Mouse (Mus musculus) cerebellum, postnatal 36 days (tissue): Measurements from ENCODE around the gene Ubtd1.

Experiments used
- DNase-seq, 2 experiments: peaks; one replicate each; pipeline ENCODE4 v3.0.0; 2021 to 2022; ENCODE audit warnings: mixed read lengths in 2 of 2

Ubtd1 gene

DNA sequence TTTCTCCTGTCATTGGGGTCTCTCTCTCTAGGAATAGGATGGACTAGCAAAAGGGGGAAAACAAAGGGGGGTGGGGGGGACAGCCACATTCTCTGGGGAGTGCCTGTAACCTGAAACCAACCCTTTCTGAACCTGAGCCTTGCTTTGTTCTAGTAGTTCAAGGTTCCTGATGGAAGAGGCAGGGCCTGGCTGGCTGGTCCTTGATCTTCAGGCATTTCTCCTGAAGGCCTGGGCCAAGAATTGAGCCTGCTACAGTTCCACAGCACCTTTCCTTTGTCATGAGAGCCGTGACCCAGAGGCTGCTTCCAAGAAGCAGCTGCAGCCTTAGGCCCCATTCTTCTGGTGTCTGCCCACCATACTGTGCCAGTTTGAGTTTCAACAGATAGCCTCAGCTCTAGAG, 13.9 kb downstream of the Ubtd1 start:
- no peak for DNase-seq

DNA sequence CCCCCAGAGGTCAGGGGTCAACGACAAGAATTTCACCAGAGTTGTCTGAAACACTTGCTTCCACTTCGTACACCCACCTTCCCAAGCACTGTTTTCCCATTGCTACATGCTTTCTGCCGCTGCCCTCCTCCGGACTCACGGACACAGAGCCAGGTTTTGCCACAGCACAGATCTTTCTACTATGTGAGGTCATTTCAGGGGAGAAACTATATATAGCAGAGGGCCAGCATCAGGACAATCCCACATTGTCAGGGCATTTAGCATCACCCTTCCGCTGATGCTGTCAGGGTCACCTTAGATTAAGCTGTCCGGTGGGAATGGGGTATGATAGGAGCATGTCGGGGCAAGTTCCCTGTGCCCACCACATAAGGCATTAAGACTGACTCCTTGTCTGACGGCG, 15.5 kb downstream of the Ubtd1 start:
- DNase-seq = no peak

DNA sequence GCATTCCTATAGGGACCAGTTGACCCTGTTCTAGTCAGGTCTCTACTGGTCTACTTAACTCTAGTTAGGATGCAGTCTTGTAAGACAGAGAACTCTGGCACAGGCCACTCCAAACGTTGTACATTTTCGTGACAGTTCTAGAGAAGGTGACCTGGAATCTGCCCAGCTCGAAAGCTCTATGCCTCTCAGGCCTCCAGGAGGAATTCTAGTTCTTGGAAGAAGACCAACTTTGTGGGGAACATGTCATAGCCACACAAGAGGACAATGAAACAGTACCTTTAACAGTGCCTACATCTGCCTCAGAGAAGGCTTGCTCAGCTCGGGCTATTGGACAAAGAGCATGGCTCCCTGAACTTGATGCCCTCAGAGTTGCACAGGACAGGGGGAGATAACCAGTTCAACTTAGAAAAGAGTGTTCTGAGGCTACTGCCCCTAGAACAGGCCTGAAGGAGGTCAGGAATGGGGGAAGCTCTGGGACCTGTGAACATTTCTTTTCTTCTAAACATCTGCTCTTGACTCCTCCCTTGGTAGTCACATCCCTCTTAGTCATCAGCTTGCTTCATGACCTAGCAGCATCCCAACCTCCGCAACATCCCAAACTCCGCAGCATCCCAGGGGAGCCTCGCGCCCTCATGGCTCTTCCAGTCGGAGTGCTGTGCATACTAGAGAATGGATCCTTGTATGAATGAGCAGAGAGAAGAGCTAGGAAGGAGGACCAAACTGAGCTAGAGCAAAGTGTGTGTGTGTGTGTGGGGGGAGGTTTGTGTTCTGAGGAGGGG, 17.4 kb downstream of the Ubtd1 start:
- DNase-seq = no peak

DNA sequence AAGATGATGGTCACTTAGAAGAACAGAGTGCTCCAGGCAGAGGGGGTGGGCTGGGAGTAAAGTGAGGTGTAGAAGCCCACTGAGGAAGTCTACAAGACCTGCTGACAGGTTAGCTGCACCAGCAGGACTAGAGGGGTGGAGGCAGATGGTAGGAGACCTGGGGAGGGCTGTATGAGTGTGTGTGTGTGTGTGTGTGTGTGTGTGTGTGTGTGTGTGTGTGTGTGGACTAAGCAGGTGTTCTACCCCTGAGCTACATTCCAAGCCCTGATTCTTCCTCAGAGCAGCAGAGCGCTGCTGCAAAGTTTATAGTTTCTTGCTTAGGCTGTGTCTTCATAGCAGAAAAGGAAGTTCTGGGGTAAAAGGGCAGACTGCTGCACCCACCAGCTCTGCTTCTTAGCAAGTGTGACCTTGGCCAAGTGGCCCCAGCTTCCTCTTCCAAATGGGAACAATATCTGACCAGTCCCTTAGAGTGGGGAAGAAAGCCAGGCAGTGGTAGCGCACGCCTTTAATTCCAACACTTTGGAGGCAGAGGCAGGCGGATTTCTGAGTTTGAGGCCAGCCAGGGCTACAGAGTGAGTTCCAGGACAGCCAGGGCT, 18.2 kb downstream of the Ubtd1 start:
- DNase-seq = no peak

DNA sequence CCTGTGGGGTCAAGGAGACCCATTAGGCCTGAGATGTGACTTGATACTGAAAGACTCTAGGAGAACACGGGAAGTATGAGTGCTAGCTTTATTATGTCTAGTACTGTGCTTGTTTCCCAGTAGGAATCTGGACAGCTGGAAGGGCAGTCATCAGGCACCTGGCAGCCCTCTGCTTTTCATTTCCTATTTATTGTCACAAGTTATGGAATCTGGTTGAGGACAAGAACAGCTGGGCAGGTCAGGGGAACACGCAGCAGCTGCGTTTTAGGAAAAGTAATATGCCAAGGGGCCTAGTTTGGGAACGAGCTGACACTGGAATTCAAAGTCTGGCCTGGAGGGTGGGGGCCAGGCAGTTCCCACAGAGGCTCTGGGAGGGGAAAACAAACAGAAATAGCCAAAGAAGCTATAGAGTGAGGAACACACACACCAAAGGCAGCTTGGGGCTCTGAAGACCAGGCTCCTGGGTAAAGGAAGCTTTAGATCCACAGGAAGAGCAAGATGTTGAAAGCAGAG, 18.9 kb downstream of the Ubtd1 start:
- no peak for DNase-seq

DNA sequence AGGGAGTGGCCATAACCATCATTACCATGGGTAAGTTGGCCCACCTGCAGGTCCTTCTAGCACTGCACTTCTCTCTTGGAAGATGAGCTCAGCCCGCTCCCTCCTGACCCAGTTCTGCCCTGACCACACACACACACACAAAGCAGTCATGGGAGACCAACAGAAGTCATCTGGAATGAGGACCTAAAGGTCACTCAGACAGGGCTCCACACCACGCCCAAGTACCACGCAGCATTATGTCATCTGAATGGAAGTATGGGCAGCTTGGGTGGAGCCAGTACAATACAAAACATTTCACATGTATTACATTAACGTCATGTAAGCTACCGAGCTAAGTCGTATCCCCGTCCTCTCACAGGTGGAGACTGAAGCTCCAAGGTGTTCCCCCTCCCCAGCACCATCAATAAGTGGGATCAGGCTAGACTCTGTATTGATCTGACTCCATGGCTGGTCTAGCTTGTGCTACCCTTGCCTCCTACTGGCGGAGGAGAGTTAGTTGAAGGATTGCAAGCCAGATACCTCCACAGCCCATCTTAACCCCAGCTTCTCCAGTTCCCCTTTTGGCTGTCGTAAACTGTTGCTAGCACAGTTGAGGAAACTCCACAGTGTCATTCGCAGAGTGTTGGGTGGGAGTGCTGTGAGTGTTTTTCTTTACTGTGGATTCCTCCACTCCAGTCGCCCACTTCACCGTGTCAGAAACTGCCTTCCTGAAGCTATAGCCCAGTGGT, 19.9 kb downstream of the Ubtd1 start:
- no peak for DNase-seq

DNA sequence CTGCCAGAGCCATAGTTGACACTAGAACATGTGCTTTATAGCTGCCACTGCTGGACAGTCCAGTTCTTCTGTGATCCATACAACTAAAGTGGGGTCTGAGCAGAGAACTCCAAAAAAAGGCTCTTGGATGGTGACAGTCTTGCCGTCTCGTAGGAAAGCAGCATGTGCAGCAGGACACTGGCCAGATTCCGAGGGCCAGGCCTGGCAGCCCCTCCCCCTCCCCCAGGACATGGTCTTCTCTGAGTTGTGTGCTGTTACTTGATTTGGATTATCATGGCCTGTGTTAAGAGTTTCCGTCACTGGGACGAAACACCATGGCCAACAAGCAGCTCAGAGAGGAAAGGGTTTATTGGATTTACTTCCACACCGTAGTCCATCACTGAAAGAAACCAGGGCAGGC, 22.7 kb downstream of the Ubtd1 start:
- DNase-seq = no peak

DNA sequence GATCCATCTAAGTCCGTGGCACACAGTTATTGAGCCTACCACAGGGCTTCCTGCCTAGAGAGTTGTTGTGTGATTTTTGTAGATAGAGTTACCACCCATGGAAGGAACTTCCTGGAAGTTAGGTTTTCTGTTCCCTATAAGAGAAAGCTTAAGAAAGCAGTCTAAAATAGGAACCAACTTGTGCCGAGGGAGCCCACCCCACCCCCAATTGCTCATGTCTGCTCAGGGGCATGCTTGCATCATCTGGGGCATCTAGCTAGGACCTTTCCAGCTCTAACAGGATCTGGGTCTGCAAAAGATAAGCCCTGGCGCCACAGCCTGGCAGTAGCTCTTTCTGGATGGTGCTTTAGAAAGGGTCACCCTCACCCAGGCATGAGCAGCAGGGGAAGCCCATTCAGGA, 24.1 kb downstream of the Ubtd1 start:
- DNase-seq = no peak

DNA sequence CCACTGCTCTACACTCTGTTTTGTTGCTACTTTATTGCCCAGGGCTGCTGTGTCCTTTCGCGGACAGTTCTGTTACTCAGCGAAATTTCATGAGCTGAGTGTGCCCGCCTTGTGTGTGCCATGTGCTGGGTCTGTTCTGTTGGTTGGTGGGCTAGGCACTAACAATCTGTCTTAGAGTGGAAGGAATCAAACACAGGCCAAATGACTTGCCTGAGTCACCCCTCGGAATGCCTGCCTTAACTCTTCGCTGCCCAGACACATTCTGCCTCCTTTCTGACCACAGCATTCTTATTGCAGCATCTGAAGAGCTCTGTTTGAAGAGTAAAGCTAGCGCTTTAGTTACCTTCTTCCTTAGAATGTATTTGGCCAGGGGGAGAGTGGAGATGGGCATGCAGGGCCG, 25.0 kb downstream of the Ubtd1 start:
- no peak for DNase-seq

DNA sequence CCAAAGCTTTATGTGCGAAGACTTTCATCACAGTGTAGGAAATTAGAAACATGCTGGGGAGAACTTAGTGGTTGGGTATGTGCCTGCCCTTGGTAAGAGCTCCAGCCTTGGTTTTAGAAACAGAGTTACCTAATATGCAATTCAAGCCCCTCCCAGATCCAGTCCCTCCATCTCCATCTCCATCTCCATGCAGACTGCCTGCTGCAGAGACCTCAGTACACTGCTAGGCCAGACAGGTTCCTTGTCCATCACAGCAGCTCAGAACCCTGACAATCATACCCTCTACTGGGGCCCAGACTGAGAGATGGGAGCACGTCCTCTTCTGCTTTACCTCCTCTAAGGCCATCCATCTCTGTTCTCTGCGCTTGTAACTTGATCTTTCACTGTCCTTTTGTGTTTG, 27.0 kb downstream of the Ubtd1 start:
- no peak for DNase-seq

DNA sequence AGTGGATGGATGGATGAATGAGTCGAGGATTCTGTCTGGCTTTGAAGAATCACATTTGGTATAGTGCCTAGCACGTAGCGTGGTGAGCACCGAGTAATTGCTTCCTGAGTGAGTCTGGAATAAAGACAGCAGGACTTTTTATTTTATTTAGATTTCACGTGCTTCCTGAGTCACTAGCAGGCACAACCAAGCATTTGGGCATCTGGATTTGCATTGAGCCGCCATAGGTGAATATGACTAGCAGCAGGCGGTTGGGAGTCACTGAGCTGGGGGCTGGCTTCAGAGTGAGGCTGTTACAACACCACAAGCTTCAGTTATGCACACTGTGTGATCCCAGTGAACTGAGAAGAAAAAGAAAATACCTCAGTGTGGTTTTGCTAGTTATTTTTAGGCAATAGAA, 27.5 kb downstream of the Ubtd1 start:
- DNase-seq = no peak

DNA sequence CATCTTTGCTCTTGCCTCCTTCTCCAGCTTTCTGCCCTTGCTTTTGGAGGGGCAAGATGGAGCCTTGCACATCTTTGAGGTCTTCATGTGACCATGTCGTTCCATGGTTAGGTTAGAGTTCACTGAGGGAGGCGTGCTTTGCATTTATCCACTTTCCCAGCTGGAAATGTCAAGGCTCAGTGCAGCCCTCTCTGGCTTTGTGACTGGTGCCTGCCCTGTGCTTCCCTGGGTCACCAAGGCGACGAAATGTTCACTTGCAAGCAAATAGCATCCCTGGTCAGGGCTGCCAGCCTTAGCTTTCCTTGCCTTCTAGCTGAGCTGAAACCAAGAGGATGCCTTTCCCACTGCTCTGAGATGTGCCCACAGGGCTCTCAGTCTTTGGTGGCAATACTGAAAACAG, 28.9 kb downstream of the Ubtd1 start:
- DNase-seq = no peak

DNA sequence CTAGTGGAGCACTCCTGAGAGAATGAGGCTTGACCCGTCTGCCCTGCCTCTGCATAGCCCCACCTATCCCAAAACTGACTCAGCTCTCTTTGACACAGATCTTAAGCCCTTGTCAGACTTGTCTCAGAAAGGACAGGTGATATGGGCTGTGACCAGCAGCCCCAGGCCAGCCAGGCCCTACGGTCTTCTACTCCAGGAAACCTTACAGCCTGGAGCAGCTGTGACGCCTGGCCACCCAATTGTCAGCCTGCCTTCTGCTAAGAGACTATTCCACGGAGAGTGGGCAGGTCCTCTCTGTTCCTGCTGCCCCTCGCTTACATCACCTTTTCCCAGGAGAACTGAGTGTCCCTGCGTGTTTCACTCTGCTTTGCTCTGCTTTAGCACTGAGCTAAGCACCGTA, 29.6 kb downstream of the Ubtd1 start:
- no peak for DNase-seq

DNA sequence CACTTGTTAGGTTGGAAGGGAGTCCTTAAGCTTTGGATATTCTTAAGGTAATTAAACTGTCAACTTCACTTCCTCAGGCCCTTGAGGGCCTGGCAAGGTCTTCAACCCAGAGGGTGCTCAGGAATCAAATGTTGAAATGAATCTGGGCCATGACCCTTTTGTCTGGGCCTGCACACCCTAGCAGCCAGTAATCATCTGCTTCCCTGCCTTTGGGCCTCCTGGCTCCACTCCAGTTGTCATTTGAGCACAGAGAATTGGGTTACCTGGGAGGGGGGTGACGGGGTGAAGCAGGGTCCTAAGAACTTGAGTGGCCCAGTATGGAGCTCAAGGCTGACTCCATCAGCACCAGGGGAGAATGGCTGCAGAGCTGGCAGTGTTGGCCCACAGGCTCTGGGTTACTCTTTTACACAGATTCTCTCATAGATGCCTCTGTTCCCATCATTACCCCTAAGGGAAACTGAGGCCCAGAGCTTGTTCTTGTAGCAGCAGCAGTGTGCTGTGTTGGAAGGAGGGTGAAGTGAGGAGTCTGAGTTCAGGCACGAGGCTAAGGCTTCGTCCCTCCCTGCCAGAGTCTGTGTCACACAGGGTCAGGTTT, 32.8 kb downstream of the Ubtd1 start:
- no peak for DNase-seq

DNA sequence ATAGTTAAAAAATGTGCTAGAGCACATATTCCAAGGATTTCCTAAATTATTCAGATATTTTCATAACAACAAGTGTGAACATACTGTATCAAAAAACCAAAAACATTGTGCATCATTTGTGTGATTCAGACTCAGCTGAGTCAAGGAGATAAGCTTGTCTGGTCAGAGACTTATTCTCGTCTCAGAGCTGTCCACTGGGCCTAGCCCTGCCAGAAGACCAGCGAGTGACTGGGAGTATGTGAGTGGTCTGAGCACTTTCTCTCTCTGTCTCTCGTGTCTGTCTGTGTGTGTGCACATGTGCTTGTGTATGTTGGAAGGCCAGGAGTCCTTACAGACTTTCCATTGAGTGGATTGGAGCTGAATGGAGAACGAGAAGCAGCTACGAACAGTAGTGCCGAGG, 33.4 kb downstream of the Ubtd1 start:
- DNase-seq = no peak

DNA sequence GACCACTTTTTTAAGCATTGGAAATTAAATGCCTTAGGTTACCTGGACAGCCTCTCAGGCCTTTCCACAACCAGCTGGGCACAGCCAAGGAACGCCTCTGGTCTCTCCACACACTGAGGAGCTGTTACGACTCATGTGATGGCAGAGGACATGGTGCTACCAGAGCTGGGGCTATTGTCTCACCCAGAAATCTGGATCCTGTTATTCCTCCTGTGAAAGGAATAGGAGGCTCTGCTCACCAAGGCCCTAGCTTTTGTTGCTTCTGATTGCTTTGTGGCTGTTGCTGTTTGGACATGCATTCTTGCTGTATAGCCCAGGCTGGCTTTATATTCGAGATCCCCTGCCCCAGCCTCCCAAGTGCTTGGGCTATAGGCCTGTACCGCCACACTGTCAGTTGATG, 34.7 kb downstream of the Ubtd1 start:
- no peak for DNase-seq

DNA sequence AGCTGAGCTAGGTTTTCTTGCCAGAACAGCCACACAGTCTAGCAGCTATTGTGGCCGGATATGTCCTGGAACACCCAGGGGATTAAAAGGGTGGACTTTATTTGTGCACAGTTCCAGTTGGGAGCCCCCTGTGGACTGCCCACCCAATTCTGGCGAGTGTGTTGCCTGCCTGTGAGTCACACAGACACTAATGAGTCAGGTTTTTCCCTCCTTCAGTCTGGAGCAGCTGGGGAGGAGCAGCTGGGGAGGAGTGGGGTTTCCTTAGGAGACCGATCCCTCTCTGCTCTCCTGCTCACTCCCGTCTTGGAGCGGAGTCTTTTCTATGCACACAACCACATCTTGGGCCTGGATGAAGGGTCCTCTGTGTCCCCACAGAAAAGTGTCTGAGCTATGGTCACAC, 35.3 kb downstream of the Ubtd1 start:
- DNase-seq = no peak

DNA sequence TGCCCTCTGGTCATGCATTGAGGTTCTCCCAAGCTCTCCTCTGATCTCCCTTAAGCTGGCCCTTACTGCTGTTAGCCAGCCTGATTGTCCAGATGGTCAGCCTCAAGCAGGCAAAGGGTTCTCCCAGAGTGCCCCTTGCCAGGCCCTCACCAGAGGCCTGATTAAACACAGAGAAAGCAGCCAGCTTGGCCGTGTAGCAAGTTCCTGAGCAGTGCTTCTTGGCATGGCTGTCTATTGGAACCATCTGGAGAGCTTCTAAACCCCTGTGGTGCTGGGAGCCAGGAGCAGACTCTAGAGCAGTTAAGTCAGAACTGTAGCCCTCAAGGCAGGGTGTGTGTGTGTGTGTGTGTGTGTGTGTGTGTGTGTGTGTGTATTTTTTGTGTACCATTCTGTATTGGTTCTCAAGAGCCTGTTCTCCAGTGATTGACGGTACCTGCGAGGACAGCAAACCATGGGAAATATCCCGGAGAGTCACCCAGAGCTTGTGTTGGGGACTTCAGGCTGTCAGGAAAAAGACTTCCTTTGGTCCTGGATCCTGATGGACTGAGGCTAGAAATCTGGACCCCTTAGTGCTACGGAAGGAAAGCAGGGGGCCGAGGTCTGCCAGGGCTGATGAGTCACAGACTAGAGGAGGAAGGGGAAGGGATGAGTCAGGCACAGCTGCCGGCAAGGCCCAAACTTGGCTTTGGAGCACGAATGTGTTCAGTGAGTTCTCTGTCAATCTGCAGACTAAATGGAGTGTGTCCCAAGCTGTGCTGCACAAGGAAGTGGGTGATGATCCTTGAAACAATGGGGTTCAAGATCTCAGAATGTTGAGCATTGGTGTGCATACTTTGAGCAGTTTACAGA, 36.1 kb downstream of the Ubtd1 start:
- peak; percentile 89 to 90 for DNase-seq

DNA sequence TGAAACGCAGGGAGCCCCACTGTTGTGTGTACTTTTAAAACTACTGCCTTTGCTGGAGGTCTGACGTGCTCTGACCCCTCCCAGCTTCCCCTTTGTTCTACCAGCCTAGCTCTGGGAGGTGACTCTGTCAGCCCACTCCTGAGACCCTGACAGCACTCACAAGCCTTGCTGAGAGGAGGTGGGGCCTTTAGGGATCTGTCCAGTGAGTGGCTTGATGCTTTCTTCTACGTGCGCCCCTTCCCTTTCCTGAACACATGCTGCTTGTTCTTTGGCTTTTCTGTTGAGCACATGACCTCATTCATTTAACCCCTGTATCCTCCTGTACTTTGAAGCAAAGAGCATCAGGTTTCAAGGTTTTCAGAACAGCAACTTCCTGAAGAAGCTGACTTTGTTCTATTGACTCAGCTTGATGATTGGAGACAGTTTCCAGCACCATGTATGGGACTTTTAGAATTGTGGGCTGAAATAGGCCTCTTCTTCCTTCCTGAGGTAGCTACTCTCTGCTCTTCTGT, 37.5 kb downstream of the Ubtd1 start:
- DNase-seq = no peak

DNA sequence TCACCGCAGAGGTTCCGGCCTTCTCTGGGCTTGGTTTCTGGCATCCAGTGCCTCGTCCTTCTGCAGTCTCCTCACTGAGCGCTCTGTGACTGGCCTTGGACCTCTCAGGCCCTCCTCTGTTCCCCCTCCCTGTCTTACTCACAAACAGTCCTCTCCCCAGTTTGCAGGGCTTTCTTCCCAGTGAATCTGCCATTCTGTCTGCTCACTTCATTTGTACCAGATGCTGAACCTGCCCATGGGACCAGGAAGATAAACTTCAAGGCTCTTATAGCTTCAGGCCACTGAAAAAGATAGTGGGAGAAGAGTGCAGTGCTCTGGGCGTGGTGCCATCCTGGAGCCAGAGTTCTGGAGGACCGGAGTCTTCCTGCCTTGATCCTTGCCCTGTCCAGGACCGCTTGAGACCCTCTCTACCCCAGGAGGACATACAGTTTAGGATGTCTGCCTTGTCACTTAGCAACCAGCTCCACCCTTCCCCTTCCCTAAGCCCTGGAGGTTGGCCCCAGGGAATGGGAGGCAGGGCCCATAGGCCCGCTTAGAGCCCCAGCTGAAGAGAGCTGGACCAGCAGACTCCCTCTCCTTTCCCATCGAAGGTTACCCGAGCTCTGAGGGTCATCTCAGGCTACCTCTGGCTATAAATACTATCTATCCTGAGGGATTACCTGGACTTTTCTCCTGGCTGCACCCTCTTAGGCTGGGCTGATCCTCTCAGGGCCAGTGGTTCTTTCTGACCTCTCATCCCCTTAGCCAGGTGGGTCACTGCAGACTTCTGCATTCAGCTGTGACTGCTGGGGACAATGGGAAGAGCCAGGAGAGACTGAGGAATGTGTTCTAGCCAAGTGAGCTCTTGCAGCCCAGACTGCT, 40.3 kb downstream of the Ubtd1 start:
- no peak for DNase-seq

DNA sequence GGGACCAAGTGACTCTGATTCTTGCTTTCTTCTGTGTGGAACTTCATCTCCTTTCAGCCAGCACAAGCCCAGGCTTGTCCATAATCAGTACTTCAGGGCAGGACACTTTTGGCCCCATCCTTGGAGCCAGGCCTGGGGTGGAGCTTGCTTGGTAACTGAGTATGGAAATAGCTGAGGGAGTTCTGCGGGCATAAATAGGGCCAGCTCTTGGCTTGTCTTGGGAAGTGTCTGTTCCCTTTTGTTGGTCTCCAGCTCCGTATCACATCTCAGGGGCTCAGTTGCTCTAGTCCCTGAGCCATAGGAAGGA, 40.9 kb downstream of the Ubtd1 start:
- no peak for DNase-seq

DNA sequence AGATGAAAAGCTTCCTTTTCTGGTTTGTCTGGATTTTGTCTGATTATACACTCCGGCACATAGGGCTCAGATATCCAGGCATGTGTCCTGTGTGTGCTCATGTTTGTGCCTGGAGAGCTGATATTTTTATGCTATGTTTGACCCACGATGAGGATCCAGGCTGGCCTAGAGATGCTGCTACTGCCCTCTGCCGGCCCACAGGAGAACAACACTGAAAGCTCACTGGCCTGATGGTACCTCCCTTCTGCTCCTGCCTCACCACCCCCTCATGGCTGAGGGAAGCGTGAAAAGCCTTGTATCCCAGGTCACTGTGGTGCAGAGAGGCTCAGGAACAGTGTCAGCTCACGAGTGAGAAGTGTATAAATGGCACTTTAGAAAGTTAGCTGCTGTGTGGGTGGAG, 44.6 kb downstream of the Ubtd1 start:
- DNase-seq = peak; percentile 89 to 94
